Mouse (Mus musculus) olfactory bulb, adult 2 months (tissue): ENCODE measurements around the gene Ocm.

Experiments used
- CTCF ChIP-seq: fragments of 200-500 bp; IDR thresholded peaks from 2 replicates; pipeline ENCODE4 v1.5.1; 2012; ENCODE audit warnings: low read depth, mild to moderate bottlenecking, low read length, moderate library complexity; ENCODE audit not compliant: insufficient read depth
- POLR2A ChIP-seq: fragments of 200-500 bp; IDR thresholded peaks from 2 replicates; pipeline ENCODE4 v1.6.1; 2012; ENCODE audit warnings: mild to moderate bottlenecking, low read depth, low read length, moderate library complexity; ENCODE audit not compliant: insufficient read depth

DNA sequence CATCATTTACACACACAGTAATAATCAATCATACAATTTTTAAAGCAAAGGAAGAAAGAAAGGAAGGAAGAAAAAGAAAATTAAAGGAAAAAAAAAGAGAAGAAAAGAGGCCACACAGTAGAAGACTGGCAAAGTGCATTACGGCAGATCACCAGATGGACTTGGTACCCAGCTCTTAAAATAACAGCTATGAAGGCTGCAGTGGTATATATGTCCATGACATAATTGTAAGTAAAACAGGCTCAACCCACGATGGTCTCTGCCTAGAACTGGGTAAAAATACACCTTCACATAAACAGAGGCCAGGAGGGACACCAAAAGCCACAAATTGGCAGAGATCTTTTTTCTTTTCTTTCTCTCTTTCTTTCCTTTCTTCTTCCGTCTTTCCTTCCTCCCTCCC is 23.4 kb upstream of the Ocm start:
- no peak for TF ChIP-seq CTCF
- TF ChIP-seq POLR2A = no peak
